Mouse (Mus musculus) midbrain, embryonic 15.5 days (tissue): Measurements from ENCODE around the gene Ntmt1. TPM values are rescaled to one million over a fixed set of nuclear protein-coding genes. Genes with fewer than 3 reads are reported as not detected.

ENCODE experiments used
- ATAC-seq: fragments of 200-750 bp; cut with Nextera tagmentation; replicated peaks from 2 replicates; pipeline ENCODE4 v1.8.0; 2017; ENCODE audit warnings: moderate TSS enrichment
- H3K27ac ChIP-seq: fragments of 300-500 bp; sonication (generic); 2 replicates; pipeline ENCODE4 v1.5.1; 2015; ENCODE audit warnings: mild to moderate bottlenecking, inconsistent platforms
- H3K27me3 ChIP-seq: fragments of 300-500 bp; sonication (generic); replicated peaks from 2 replicates; pipeline ENCODE4 v1.6.1; 2015; ENCODE audit warnings: inconsistent platforms
- H3K36me3 ChIP-seq: fragments of 300-500 bp; sonication (generic); replicated peaks from 2 replicates; pipeline ENCODE4 v1.6.1; 2015; ENCODE audit warnings: inconsistent platforms
- H3K4me1 ChIP-seq: fragments of 300-500 bp; sonication (generic); 2 replicates; pipeline ENCODE4 v1.6.1; 2015; ENCODE audit warnings: inconsistent platforms
- H3K4me2 ChIP-seq: fragments of 300-500 bp; sonication (generic); 2 replicates; pipeline ENCODE4 v1.6.1; 2015; ENCODE audit warnings: inconsistent platforms, mild to moderate bottlenecking, moderate library complexity
- H3K4me3 ChIP-seq: fragments of 300-500 bp; sonication (generic); 2 replicates; pipeline ENCODE4 v1.5.1; 2015; ENCODE audit warnings: mild to moderate bottlenecking, inconsistent platforms
- H3K9ac ChIP-seq: fragments of 300-500 bp; sonication (generic); 2 replicates; pipeline ENCODE4 v1.6.1; 2015; ENCODE audit warnings: mild to moderate bottlenecking, inconsistent platforms
- H3K9me3 ChIP-seq: fragments of 300-500 bp; sonication (generic); 2 replicates; pipeline ENCODE4 v1.6.1; 2016; ENCODE audit warnings: inconsistent platforms
- WGBS: fragments of 180-500 bp; shearing (Covaris S2); methylation state at CpG from one replicate; pipeline ENCODE4 v1.1.7; 2015; ENCODE audit warnings: mixed read lengths; 5-methylcytosine and 5-hydroxymethylcytosine counted together
- polyA plus RNA-seq: library from polyadenylated mRNA; unstranded; fragments of >200 nt; fragmentation: Nextera tagmentation; extraction: Ambion mirVana; gene quantifications from 2 replicates; pipeline ENCODE4 v1.2.1, GENCODE M21; 2015

Gene Ntmt1
- polyA plus RNA-seq, 1 experiment from 2014 or later = 122 TPM

DNA sequence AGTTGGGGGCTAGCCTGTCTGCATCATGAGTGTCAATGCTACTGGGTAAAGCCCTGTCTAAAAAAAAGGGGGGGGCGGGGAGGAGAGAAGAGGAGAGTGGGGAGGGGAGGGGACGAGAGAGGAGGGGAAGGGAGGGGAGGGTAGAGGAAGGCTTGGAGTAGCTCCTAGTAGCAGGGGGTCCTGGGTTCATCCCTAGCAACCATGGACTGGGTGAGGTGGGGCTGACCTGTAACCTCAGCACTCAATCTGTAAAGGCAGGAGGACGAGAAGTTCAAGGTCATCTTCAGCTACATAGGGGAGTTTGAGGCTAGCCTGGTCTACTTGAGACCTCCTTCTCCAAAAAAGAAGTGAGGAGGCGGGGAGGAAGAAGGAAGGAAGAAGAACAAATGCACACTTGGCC lies 54.5 kb downstream of the Ntmt1 start:
- Histone ChIP-seq H3K9ac (no peak overlapping the region), H3K9me3 (no peaks in the 10 kb centered on the region), H3K4me3 (no peak overlapping the region), H3K4me2 (no peak overlapping the region), H3K27ac (no peak overlapping the region), H3K4me1 (peaks cover 6% of the 10 kb centered on the region), H3K36me3 (no peaks in the 10 kb centered on the region), H3K27me3 (peaks cover 2% of the 10 kb centered on the region; the same call in 1 of the 2 replicates)
- 67% methylated on average over 4 of the region's 4 CpGs for WGBS
- no peak for ATAC-seq

DNA sequence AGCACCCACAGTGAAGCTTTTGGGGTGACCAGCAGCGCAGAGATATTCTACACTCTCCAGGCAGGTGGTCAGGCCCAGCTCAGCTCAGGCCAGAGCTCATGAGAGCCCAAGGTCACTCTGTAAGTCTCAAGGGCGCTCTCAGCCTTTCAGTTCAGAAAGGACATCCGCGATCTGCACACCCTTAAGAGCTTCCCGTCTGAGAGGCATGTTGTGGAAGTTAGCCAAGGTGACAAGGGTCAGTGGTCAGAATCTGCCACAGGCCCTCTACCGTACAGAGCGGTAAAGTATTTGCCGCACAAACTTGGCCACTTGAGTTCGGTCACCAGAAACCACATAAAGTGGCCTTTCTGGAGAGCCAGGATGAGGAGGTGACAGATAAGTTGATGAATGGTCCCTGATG lies 55.9 kb downstream of the Ntmt1 start:
- ATAC-seq = no peak
- no peak overlapping the region for H3K9ac ChIP-seq
- no peak overlapping the region for H3K27ac ChIP-seq
- no peaks in the 10 kb centered on the region for H3K4me1 ChIP-seq
- H3K27me3 ChIP-seq = peaks cover 2% of the 10 kb centered on the region; the same call in 1 of the 2 replicates
- H3K9me3 ChIP-seq = no peaks in the 10 kb centered on the region
- WGBS = 90% methylated on average over 9 of the region's 9 CpGs
- H3K4me2 ChIP-seq = no peak overlapping the region
- H3K4me3 ChIP-seq = no peak overlapping the region
- no peaks in the 10 kb centered on the region for H3K36me3 ChIP-seq

DNA sequence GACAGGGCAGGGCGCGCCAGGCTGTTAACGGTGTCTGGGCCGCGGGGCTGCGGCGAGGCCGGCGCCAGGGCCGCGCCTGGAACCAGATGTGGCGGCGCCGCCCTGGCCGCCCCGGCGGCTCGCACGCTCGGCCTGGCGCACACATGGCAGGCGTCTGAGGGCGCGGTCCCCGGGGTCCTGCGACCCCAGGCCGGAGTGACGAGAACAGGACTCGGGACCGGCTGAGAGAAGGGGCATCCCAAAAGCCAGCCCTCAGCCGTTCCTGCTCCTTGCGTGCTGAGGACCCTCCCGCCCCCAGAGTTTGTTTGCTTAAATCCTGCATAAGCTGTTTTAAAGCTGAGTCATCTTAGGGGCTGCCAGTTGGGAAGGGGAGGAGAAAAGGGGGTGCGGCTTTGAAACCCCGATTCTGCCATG lies 57.3 kb downstream of the Ntmt1 start:
- Histone ChIP-seq H3K9me3 (no peaks in the 10 kb centered on the region), H3K4me3 (peak overlapping the region; percentile 20), H3K4me1 (no peaks in the 10 kb centered on the region), H3K9ac (no peak overlapping the region), H3K27ac (no peak overlapping the region), H3K27me3 (peaks cover 2% of the 10 kb centered on the region; the same call in 1 of the 2 replicates), H3K4me2 (peak overlapping the region; percentile 44), H3K36me3 (no peaks in the 10 kb centered on the region)
- WGBS = 4% methylated on average over 34 of the region's 35 CpGs
- ATAC-seq = no peak

DNA sequence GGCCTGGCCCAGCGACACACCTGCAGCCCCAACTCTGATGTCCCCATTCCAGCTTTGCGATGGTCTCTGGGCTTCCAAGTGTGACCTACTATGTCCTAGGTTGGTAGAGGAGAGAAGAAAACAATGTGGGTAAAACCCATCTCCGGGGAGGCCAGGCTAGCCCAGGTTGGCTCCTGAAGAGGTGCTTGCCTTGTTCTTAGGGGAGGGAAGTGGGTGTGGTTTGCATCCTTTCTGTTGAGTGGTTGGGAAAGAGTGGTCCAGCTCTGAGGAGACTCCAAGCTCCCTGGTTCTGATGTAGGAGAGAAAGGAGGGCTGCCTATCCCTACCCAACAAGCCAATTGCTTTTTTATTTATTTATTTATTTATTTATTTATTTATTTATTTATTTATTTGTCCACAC lies 57.8 kb downstream of the Ntmt1 start:
- H3K9ac ChIP-seq = no peak overlapping the region

DNA sequence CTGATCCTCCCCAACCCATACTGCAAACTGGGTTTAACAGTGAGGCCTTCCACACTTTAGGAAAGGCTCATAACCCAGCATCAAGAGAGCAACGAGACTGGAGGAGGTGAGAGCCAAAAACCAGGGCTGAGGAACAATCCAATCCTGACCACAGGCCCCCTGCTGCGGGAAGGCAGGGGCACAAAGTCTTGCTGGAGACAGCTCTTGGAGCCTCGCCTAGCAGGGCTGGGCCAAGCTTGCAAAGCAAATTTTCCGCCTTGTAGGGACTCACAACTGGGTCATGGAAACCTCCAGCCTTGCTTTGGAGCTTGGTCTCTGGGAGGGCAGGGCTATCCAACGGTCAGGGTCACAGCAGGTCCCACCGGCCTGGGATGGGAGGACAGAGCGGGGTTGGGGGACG lies 63.2 kb downstream of the Ntmt1 start:
- Histone ChIP-seq H3K4me2 (no peak overlapping the region), H3K4me3 (no peak overlapping the region), H3K27me3 (no peaks in the 10 kb centered on the region), H3K9ac (no peak overlapping the region), H3K9me3 (no peaks in the 10 kb centered on the region), H3K36me3 (no peaks in the 10 kb centered on the region), H3K27ac (no peak overlapping the region), H3K4me1 (no peaks in the 10 kb centered on the region)
- 69% methylated on average over 8 of the region's 8 CpGs for WGBS
- ATAC-seq = no peak

More for the DNA sequence above, 57.8 kb downstream of the Ntmt1 start:
- Histone ChIP-seq H3K4me3 (no peak overlapping the region), H3K4me1 (no peaks in the 10 kb centered on the region), H3K36me3 (no peaks in the 10 kb centered on the region), H3K4me2 (no peak overlapping the region), H3K9me3 (no peaks in the 10 kb centered on the region), H3K27ac (no peak overlapping the region), H3K27me3 (peaks cover 2% of the 10 kb centered on the region; the same call in 1 of the 2 replicates)
- ATAC-seq = no peak
- WGBS = 58% methylated on average over 3 of the region's 3 CpGs

Other genes starting within 250 kb of the Ntmt1 start
- gene Cstad, start 212.8 kb upstream of the Ntmt1 start, polyA plus RNA-seq = 0.51 and 0.63 TPM in 2 replicates
- 1.2 and 1.7 TPM in 2 replicates for gene 1700001O22Rik, start 4.2 kb upstream of the Ntmt1 start, polyA plus RNA-seq
- 44.9 and 47.5 TPM in 2 replicates for gene Asb6, start 22.5 kb downstream of the Ntmt1 start, polyA plus RNA-seq
- 3.7 and 4.0 TPM in 2 replicates for gene Prrx2, start 27.1 kb downstream of the Ntmt1 start, polyA plus RNA-seq
- 5.1 and 6.3 TPM in 2 replicates for gene Ptges, start 122.0 kb downstream of the Ntmt1 start, polyA plus RNA-seq
- 19.9 and 20.8 TPM in 2 replicates for gene Tor1b, start 145.1 kb downstream of the Ntmt1 start, polyA plus RNA-seq
- 90.6 and 97.3 TPM in 2 replicates for gene Tor1a, start 160.1 kb downstream of the Ntmt1 start, polyA plus RNA-seq
- gene BC005624, start 174.4 kb downstream of the Ntmt1 start, polyA plus RNA-seq = 96.4 and 100 TPM in 2 replicates
- 50.2 and 55.5 TPM in 2 replicates for gene Usp20, start 174.5 kb downstream of the Ntmt1 start, polyA plus RNA-seq